Mouse (Mus musculus) myocyte (in vitro differentiated cells): ENCODE results near the gene Traf3.

ENCODE experiments used
- CEBPB ChIP-seq: IDR thresholded peaks from 2 replicates; pipeline ENCODE4 v1.6.1; 2011; ENCODE audit warnings: mild to moderate bottlenecking, moderate library complexity; ENCODE audit not compliant: poor library complexity, insufficient read depth, severe bottlenecking
- MYOD1 ChIP-seq, 3 experiments: IDR thresholded peaks; one replicate each; pipeline ENCODE4 v1.6.1; 2011; ENCODE audit warnings: control low read depth in 2 of 3, low read depth in 2 of 3, mild to moderate bottlenecking in 2 of 3, moderate library complexity in 1 of 3; ENCODE audit not compliant: insufficient read length in 2 of 3, control insufficient read depth in 1 of 3
- POLR2A ChIP-seq: IDR thresholded peaks from one replicate; pipeline ENCODE4 v1.6.1; 2011; ENCODE audit warnings: low read depth, mild to moderate bottlenecking, control low read depth, moderate library complexity; ENCODE audit not compliant: insufficient read length
- TCF12 ChIP-seq: IDR thresholded peaks from one replicate; pipeline ENCODE4 v1.6.1; 2011; ENCODE audit warnings: mild to moderate bottlenecking, control low read depth; ENCODE audit not compliant: poor library complexity, insufficient read depth, severe bottlenecking

DNA sequence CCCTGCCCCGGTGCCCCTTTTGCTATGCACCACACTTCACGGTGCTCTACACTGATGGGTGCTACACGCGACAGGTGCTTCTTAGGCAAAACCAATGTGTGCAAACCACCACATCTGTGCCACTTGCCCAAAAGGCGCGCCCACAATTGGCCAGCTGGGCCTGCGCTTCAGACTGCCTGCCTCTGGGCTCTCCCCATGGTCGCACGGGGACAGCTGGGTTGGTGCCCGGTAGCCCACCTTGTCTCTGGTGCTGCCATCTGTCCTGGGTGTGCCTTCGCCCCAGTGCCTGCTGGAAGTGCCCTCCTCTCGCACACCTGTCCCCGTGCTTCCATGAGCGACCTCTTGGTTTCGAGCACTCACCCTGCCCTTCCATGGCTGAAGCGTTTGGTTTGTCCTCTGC is 97.5 kb downstream of the Traf3 start:
- TF ChIP-seq TCF12 (peak; percentile 24), MYOD1 (IDR thresholded peaks at IDR 0.05; ENCODE audit: control insufficient read depth in 1 of 3, insufficient read length in 2 of 3, low read depth in 2 of 3) (peak in 2 of 3 experiments; percentile 81 to 89), POLR2A (no peak), CEBPB (no peak)
